Mouse (Mus musculus) granulocyte monocyte progenitor cell, adult 5-6 weeks (primary cell): ENCODE data around the gene Wdr89. TPM values are rescaled to one million over a fixed set of nuclear protein-coding genes. Genes with fewer than 3 reads are reported as not detected.
"Not testable (repeated sequence)": the region's sequence is repeated elsewhere in the genome, so short reads cannot be mapped to it uniquely, and the experiment has no call there.

Experiments used
- ATAC-seq: replicated peaks from 2 replicates; pipeline ENCODE4 v1.8.0; 2016; ENCODE audit warnings: mild to moderate bottlenecking, moderate TSS enrichment, inconsistent platforms; ENCODE audit not compliant: poor library complexity, severe bottlenecking
- total RNA-seq, 2 experiments: library from RNA; stranded (forward) in 1 of 2; stranded (reverse) in 1 of 2; fragments of 200-712, 200-1000 nt in 1 of 2; fragments of >200 nt in 1 of 2; fragmentation: Nextera tagmentation in 1 of 2; gene quantifications; 2 replicates each; pipeline ENCODE4 v1.2.3; 2014 to 2017

Gene Wdr89
- total RNA-seq (2014; fragmentation: Nextera tagmentation), result 12.7 and 16.5 TPM in 2 replicates
- total RNA-seq (2017), result 22.5 and 38.8 TPM in 2 replicates

DNA sequence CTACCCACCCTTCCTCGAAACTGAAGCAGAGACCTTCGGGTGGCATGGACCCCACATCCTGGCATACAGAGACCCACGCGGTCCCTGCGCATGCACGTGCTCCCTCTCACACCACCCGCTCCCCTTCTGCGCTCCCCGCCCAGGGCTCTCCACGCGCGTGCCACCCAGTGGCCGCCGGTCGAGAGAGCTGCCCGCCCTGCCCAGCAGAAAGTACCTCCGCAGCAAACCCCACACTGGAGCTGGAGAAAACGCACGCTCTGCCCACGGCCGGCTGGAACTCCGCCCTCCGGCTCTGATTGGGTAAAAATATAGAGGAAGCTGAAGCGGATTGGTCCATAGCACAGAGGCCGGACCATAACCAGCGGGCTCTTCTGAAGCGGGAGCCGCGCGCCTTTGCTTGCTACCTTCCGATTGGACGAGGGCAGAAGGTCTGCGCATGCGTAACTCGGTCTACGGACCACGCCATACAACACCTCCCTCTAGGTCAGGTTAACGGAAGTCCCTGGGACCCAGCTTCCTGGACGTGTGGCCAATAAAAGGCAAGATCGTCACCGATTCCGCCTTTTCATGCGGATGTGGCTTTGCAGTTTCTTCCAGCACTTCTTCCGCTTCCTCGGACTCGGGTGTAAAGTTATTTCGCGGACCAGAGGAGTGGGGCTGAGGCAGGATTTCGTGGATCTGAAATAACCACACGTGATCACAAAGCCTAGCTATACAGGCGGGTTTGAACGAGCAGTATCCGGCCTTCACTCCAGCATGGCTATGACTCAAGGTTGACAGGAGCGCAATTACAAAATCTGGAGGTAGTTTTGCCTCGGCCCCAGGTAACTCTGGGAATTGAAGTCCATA lies at the start of gene Wdr89:
Gene Wdr89 (minus strand): TSS at position 280 of the 849 bp plus-strand sequence.
- ATAC-seq, result peak; percentile 83

DNA sequence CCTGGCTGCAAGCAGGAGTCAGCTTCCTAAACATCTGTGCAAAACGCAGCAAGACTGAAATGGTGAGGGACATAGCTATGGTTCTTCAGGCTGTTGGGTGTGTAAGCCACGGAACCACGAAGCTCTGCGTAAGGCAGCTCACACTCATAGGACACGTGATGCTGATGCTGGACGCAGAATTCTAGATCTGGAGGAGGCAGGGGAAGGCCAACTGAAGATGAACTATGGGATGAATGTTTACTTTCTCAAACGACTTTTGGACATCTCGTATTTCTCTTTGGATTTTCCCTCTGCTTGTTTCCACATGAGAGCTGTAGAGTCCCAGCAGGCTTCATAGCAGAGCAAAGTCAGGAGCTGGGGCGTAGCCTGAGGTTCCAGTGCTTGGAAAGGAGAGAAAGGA lies 44.3 kb upstream of the Wdr89 start:
- no peak for ATAC-seq

DNA sequence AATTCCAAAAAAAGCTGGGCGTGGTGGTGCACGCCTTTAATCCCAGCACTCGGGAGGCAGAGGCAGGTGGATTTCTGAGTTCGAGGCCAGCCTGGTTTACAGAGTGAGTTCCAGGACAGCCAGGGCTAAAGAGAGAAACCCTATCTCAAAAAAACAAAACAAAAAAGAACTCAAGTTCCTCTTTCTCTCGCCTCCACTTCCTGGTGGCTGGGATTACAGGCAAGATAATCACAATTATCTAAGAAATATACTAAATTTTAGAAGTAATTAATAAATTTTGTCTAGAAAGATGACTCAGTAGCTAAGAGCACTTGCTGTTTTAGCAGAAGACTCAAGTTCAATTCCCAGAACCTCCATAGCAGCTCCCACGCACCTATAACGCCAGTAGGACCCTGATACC lies 43.6 kb upstream of the Wdr89 start:
- ATAC-seq, result not testable (repeated sequence)

DNA sequence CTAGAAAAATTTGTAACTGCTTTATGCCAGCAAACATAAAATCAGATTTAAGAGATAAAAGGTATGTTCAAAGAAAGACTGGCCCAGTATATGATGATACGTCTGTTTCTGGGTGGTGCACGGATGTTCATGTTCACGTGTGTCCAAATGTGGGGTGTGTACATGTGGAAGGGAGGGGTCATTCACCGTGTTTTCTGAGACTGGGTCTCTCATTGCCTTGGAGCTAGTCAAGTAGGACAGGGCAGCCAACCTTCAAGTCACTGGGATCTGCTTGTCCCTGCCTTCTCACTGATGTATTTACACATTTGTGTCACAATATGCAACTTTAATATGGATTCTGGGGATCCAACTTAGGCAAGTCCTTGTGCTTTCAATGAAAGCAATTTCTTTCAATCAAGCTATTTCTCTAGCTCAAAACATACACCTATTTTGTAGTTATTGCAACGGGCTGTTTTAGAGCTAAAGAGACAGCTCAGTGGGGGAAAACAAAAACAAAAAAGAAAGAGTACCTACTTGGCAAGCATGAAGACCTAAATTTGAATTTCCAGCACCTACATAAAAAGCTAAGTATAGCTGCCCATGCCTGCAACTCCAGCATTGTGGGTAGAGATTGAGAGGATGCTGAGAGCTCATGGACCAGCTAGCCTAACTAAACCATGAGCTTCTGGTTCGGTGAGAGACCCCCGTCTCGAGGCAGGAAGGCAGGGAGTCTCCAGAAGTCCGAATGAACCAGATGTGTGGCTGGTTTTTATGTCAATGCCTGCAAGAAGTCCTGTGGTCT lies 41.4 kb upstream of the Wdr89 start:
- no peak for ATAC-seq

DNA sequence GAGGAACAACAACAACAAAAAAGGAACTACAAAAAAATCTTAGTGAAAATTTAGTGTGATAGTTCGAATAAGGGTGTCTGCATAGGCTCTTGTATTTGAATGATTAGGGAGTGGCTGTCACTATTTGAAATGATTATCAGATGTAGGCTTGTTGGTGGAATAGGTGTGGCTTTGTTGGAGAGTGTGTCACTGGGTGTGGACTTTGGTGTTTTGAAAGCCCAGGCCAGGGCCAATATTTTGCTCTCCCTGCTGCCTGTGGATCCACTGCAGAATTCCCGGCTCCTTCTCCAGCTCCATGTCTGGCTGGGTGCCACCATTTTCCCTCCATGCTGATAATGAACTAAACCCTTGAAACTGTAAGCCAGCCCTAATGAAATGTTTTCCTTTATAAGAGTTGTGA lies 40.2 kb upstream of the Wdr89 start:
- no peak for ATAC-seq

DNA sequence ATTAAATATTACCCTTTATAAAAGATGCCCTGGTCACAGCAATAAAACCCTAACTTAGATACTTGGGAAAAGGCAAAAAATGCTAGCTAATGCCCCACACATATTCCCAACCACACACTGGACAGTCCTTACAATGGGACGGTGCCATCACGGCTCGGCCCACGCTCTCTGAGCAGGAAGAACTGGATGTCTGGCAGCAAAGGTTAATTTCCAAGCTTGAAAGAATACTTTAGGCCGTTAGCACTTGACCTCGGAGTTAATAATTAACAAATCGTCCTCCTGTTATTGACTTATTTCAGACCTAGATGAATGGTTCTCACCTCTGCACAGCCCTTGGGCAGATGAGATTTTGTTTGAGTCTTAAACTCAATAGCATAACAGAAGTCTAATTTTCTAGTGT lies 37.3 kb upstream of the Wdr89 start:
- no peak for ATAC-seq

DNA sequence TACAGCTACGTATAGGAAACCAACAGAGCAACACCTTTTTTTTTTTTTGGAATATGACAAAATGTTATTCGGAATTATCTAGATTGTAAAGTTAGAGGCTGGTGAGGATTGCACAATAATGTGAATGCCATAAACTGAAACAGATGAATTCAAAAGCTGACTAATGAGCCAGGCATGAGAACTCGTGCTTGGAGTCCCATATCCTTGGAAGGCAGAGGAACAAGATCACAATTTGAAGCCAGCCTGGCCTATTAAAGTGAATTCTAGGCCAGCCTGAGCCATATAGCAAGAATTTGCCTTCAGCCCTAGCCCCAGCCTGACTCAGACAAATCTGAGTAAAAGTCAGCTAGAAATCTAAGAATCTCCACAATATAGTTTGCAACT lies 33.4 kb upstream of the Wdr89 start:
- ATAC-seq, result no peak

DNA sequence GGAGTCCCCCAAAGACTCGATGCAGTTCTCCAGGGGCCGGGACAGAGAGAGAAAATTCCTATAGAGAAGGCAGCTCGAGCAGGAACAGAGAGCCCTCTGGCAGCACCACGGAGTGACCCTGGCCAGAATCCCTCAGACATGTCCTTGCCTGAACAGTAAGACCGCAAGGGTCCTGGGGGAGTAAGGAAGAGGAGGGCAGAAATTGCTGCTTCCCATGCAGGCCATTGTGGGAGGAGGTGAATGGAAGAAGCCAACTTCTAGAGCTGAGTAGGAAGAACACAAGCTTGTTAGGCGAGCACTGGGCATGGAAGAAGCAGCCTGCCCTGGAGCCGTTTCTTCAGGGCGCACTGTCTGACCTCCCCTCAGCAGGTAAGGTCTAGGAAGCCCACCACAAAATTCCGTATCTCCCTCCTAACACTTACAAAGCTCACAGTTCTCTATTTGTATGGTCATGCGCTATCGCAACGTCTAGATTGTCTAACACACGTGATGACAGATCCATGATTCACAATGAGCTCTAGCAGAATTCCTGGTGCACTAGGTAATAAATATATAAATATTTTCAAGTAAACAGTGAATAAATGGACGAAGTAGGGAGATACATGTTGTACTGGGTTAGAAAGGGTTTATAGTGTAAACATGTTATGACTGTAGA lies 32.9 kb upstream of the Wdr89 start:
- no peak for ATAC-seq

DNA sequence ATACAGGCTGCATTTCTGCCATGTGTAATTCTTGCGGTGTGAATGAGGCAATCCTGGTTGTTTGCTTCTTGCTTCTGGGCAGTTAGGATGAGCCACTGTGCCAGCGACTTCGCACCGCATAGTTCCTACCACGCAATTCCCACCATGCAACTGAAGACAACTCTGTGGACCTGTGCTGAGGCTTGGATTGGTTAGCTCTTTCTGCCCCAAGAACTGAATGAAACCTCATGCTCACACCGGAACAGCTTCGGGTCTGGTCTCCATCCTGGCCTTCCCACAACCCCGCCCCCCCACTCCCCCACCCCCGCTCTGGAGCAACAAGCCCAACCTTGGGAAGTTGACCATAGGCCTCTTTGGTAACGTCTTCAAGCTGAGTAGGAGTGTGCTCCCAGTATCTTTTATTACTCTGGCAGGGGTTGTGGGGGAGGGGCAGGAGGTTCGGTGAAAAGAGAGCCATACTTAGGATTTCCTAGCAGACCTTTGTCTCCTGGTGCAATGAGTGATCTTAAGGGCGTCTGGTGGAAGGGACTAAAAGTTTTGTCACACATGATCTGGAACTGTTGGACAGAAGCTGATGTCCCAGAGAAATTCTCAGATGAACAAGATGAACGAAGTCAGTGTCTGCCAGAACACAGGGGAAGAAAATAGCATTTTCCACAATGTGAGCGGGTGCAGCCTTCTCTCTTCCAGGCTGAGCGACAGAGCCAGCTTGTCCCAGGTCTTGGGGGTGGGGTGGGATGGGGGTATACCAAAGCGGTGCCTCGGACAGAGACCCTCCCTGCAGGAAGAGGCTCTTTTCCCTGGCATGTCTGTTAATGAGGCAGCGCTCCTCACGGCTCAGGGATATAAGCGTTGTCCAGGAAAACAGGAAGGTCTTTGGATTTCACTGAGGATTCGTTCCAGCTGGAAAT lies 32.1 kb upstream of the Wdr89 start:
- ATAC-seq, result peak; percentile 91

DNA sequence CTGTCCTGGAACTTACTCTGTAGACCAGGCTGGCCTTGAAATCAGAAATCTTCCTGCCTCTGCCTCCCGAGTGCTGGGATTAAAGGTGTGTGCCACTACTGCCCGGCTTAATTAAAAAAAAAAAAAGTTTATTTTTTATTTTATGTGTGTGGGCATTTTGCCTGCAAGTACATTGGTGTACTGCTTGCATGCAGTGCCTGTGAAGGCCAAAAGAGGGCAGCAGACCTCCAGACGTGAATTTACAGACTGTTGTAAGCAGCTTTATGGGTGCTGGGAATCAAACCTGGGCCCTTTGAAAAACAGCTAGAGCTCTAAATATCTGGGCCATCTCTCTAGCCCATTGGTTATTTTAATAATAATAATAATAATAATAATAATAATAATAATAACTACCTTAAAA lies 29.4 kb upstream of the Wdr89 start:
- ATAC-seq, result no peak

DNA sequence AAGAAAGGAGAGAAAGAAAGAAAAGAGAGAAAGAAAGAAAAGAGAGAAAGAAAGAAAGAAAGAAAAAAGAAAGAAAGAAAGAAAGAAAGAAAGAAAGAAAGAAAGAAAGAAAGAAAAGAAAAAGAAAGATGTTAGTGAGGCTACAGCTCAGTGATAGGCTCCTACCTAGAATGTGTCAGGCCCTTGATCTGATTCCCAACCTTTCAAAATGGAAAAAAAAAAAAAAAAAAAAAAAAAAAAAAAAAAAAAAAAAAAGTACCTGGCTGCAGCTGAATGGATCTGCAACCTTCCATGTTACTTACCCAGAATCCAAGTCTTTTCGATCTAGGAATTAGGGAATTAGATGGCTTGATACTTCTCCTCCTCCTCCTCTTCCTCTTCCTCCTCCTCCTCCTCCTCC lies 26.5 kb upstream of the Wdr89 start:
- ATAC-seq, result not testable (repeated sequence)

DNA sequence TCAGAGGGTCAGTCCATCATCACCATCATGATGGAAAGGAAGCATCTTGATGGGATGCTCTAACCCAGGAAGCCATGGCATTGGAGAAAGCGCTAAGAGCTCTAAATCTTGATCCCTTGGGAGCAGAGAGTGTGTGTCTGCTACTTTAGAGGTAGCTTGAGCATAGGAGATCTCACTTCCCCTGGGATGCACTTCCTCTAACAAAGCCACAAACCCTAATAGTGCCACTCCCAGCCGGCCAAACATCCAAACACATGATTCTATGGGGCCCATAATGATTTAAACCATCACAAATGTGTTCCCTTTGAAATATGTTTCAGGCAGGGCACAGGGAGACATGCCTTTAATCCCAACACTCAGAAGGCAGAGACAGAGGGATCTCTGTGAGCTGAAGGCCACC lies 19.7 kb upstream of the Wdr89 start:
- peak; percentile 76 for ATAC-seq

DNA sequence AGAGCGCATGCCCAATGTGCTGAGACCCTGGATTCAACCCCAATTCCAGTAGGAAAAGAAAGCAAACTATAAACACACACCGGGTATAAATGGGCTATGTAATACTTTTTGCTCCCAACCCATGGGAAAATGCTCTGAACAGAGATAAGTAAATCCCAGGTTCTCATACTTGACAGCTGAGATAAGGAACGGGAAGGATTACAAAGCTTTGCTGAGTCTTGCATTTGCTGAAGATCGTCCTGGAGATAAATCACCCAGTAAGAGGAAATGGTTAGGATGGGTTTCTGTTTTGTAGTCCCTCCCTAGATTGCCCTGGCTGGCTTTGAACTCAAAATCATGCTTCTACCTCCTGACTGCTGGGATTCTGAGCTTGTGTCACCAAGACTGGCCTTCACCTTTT lies 18.0 kb upstream of the Wdr89 start:
- ATAC-seq, result peak; percentile 62

DNA sequence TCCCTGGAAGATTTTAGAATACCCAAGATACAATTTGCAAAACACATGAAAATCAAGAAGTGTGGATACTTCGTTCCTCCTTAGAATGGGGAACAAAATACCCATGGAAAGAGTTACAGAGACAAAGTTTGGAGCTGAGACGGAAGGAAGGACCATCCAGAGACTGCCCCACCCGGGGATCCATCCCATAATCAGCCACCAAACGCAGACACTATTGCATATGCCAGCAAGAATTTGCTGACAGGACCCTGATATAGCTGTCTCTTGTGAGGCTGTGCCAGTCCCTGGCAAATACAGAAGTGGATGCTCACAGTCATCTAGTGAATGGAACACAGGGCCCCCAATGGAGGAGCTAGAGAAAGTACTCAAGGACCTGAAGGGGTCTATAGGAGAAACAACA lies 14.7 kb upstream of the Wdr89 start:
- ATAC-seq, result not testable (repeated sequence)

DNA sequence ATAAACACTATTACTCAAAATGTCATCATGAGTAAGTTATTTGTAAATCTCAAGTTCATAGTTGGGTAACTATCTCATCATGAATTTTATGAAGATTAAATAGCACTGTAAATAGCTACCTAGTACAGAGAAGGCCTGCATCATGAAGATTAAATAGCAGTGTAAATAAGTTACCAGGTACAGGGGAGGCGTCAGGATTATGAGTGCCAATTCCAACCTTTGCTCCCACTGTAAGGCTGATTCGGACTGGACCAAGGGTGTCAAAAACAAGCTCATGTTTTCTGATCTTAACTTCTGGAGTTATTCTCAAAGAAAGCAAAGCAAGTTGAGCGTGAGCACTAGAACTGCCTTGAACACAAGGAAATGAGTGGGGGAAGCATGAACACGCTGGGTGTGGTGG lies 14.3 kb upstream of the Wdr89 start:
- ATAC-seq, result no peak

DNA sequence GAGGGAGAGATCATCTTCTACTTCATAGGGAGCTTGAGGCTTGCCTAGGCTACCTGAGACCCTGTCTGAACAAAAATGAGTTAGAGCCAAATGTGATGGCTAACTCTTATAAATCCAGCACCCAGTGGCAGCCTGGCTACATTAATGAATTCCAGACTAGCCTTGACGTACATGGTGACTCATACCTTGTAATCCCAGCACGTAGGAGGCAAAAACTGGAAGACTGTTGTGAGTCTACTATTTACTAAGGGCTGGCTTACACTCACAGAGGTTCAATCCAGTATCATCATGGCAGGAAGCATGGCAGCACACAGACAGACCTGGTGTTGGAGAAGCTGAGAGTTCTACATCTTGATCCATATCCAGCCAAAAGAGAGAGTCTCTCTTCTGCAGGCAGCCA lies 13.5 kb upstream of the Wdr89 start:
- ATAC-seq, result no peak

DNA sequence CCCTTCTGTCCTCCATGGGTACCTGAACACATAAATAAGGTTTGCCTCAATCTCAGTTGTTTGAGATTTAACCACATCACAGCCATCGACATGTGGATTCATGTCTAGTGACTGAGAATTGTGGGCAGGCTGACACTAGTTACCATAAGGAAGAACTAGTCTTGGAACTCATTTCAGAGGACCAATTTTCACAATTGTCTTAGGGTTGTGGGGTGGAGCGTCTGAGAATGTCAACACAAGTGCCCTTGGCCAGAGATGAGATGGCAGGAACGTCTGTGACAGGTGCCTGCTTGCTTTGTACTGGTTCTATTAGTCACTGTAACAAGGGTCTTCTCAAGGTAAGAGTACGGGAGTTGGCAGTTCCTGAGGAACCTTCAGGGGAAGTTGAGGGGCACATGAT lies 11.8 kb upstream of the Wdr89 start:
- ATAC-seq, result no peak

DNA sequence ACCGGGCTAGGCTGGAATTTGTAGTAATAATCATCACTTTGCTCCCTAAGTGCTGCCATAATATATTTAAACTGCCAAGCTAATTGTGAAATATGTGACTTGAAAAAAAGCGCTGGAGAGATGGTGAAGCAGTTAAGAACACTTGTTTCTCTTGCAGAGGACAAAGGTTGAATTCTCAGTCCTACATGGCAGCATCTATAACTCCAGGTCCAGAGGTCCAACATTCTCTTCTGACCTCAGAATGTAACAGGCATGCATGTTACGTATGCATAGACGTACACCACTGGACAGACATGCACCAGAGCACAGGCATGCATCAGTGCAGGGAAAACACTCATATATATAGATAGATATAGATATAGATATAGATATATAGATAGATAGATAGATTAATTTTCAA lies 9.1 kb upstream of the Wdr89 start:
- no peak for ATAC-seq

DNA sequence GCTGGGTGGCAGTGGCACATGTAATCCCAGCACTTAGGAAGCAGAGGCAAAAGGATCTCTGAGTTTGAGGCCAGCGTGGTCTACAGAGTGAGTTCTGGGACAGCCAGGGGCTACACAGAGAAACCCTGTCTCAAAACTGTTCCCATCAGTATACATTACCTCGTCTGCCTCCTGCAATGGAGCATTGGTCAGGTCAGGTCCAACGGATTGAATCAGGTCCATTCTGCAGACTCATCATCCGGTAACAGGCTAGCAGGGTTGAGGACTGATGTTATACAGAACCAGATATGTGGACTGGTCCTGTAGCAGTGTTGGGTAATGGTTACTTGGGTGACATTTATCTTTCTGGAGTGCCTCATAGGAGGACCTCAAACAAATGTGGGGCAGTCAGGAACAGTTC lies 3.3 kb upstream of the Wdr89 start:
- no peak for ATAC-seq

DNA sequence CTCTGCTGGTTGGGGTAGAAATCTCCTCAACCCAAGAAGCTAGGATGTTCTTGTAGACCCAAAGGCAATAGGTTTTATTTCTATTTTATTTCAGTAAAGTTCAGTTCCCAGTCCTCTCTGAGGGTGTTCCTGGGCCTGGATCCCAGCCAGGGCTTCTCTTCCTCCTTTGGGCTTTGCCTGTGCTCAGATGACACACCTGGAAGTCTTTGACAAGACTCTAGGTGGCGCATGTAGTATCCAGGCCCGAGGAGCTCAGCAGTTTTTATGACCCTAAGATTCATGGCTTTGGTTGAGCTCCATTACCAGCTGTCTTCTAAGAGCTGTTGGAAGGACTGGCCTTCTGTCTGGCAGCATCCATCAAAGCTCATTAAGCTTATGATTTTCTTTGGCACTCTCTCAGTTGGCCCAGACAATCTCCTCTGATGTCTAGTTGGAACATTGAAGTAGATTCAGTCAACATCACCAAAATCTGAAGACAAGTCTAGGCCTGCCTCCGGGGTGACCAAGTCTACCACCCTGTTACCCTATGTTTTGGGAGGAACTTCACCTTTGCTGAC lies 2.5 kb upstream of the Wdr89 start:
- ATAC-seq, result no peak
